Mouse (Mus musculus) CD4-positive, CD25-positive, alpha-beta regulatory T cell, adult 4 months (primary cell): ENCODE measurements around the gene Serac1. TPM values are rescaled to one million over a fixed set of nuclear protein-coding genes. Genes with fewer than 3 reads are reported as not detected.
"Not testable (repeated sequence)": the region's sequence is repeated elsewhere in the genome, so short reads cannot be mapped to it uniquely, and the experiment has no call there.

ENCODE experiments used
- ATAC-seq: one replicate; pipeline ENCODE4 v1.8.0; 2017
- polyA plus RNA-seq, 2 experiments: library from polyadenylated mRNA; unstranded; fragments of 100-300 nt; shearing (Covaris generic); gene quantifications; one replicate each; pipeline ENCODE4 v1.2.1; 2017

Serac1 gene
- polyA plus RNA-seq, 2 experiments from 2014 or later, result 1.4 to 2.3 TPM

DNA sequence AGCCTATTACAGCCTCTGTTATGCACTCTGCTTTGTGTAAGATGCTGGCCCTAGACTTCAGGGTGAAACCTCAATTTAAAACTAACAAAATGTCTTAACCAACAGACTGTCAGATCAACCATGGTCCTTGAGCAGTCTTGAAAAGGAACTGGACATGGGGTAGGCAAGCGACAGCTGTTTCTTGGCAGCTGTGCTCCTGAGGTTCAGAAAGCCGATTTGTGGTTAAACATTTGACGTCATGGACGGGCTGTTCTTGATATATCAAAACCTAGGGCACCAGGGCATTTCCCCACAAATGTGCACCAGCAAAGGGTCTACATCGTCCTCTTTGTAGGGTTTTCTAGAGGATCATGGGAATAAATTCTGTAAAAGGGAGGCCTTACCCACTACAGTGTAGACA, 16.0 kb downstream of the Serac1 start:
- no peak for ATAC-seq

DNA sequence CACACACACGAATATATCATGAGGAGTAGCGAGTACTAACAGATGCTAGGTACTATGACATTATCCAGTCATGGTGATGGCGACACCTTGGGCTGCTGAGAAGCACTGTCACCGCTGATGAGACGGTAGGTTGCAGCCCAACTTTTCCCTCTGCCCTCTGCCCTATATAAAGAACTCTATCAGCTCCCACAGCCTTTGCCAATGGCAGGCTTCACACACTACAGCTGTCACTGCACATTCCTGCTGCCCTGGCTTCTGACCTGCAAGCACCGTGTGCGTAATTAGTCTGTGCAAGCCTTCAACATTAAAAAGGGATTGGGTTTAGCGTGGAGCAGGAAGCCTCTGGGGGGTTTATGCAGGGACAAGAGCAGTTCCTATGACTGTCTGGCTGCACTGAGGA, 16.7 kb downstream of the Serac1 start:
- ATAC-seq, result no peak

DNA sequence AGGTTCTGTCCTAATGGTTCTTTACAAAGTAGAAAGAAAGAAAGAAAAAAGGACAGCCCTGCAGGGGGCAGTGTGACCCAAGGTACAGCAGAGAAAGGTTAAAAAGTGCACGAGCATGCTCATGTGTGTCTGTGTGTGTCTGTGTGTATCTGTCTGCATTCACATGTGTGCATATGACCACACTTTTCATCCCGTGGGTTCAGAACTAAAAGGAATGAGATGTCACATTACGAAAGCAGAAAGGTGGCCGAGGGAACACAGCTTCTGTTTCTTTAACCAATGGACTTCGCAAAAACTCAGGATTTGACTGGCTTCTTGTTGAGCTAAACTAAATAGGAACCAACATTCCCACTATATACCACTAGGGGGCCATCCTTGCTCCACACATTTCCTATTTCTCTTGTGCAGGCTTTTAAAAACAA, 24.6 kb downstream of the Serac1 start:
- ATAC-seq, result peak; percentile 67

DNA sequence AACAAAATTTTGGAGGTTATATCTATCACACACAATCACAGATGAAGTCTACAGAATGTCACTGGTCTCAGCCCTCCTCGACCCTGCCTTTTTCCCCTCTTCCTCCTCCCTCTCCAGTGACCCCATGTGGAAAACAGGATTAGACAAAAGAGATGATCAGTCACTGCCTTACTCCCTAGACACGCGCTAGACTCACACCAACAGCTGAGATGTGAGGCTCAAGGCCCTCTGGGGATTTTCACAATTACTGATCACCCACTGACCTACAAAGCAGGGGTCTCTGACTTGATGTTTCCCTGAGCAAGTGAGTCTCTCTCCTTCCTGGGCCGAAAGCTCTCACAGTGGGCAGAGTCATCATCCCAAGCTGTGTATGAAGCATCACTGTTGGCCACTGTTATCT, 26.7 kb downstream of the Serac1 start:
- no peak for ATAC-seq

DNA sequence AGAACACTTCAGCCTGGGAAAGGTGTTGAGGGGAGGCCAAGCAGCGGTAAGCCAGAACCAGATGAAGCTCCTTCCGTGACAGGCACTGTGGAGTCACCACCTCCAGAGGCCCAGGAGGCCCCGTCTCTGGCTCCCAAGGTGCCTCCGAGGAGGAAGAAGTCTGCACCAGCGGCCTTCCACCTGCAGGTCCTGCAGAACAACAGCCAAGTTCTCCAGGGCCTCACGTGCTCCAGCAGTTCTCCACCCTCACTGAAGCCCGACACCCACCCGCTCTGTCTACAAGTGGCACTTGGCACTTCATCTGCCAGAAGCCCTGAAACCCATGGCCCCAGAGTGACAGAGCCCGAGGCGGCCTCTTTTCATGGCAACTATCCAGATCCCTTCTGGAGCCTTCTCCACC, 42.0 kb downstream of the Serac1 start:
- no peak for ATAC-seq

DNA sequence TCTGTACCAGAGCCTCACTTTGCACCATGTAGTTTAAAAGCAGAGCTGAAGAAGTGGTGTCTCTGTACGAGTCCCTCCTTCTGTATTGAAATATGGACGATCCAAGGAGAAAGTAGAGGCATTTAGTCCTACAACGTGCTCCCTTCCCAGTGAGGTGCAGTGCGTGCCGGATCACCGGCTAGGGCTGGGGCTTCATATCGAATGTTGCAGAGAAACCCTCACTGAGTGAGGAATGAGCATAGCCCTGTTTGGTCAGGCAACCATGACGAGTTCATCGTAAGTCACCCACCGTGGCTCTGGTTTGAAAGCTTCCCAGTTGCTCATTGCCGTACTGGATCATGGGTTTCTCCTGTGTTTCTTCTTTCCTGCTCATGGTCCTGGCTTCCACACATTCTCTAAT, 42.7 kb downstream of the Serac1 start:
- no peak for ATAC-seq

DNA sequence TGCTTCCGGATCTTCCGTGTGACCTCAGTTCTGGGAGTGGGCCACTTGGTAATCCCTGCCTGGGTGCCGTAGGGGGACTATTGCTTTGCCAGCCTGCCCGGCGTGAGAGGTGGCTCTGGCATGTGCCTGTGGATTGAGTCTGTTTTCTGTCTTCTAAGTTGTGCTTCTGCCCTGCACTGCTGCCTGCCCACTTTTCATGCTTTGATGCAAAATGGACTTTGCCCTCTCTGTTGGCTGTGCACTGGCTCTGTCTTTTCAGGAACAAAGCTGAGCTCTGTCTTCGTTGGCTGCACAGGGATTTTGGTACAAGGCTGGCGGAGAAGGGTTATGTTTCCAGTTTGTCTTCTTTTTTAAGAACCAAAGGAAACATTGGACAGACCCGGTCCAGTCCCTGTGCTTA, 43.1 kb downstream of the Serac1 start:
- ATAC-seq, result no peak

DNA sequence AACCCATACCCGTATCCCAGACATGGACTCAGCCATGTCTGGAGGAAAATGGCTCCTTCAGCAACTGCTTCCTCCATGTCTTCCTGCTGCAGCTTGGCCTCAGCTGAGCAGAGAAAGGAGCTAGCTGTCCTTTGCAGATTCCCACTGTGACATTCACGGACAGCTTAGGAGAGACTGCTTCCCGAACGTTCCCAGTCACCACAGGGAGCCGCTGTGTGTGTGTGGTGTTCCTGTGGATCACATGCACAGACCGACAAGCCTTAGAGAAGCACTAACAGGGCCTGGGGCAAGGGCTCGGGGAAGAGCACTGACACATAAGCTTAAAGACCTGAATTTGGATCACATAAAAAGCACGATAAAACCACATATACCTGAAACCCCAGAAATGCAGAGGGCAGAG, 43.9 kb downstream of the Serac1 start:
- no peak for ATAC-seq

DNA sequence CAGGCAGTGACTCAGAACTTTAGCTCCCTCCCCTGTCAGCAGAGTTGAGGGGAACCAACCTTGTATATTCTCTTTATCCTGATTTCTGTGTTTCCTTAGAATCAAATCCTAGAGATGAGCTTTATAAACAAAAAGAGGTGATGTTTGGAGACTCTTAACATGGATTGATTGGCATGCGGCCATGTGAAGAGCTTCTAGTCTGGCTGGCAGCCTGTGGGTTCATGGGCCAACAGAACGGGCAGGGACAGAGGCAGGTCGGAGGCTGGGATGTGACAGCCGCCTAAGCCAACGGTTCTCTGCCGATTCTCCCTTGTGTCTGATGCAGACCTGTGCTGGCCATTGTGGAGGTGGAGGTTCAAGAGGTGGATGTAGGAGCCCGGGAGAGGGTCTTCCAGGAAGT, 53.7 kb downstream of the Serac1 start:
- ATAC-seq, result no peak

DNA sequence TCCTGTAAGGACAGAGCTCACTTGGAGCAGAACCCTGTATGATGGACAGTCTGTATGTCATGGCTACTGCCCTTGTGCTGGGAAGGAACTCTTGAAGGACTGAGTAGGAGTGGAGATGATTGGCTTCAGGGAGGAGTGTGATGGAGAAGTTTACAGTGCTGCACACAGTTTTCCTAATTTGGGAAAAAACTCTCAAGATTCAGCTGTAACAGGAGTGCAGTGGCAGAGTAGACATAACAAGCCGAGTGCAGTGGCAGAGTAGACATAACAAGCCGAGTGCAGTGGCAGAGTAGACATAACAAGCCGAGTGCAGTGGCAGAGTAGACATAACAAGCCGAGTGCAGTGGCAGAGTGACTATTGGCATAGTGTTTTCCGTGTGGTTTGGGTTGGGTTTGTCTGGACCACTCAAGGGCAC, 58.2 kb downstream of the Serac1 start:
- ATAC-seq, result not testable (repeated sequence)

DNA sequence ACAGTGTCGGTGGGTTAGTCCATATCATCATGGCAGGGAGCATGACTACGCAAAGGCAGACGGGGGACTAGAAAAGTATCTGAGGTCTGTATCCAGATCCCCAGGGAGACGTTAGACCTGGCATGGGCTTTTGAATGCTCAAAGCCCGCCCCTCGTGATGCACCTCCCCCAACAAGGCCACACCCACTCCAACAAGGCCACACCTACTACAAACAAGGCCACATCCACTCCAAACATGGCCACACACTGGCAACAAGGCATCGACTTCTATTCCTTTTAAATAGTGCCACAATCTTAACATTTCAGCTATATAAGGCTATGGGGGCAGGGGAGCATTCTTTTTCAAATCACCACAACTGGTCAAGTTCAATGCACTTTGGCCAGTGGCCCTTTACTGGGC, 58.9 kb downstream of the Serac1 start:
- no peak for ATAC-seq

DNA sequence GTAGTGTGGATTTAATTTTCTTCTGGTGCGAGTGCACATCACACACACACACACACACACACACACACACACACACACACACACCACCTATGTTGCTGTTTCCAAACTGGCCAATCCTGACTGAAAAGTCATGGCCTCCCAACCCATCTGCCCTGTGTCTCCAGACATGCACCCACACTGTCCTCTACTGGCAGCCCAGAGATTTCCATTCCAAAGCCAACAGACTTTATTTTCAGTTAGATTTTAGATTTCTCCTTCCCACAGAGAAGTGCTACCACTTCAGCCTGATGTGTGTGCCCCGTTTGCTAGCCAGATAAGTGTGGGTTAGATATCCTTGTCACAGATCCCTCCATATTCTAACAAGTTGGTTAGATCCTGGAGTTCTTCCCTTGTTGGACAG, 59.8 kb downstream of the Serac1 start:
- no peak for ATAC-seq

DNA sequence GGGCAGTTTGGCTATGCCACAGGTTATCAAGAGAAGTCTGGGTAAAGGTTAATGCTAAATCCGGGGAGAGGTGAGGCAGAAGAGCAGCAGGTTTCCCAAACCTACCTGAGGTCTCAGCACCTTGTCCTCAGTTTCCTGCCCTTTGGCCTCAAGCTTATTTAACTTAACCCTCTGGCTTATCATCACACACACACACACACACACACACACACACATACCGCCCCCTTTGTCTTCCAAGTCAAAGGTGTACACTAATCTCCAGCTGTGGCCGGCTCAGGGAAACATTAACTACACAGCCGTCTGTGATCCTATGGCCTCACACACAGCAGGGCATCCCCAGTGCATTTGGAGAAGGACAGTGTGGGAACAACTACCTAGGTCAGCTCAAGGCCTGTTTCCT, 61.2 kb downstream of the Serac1 start:
- ATAC-seq, result no peak

DNA sequence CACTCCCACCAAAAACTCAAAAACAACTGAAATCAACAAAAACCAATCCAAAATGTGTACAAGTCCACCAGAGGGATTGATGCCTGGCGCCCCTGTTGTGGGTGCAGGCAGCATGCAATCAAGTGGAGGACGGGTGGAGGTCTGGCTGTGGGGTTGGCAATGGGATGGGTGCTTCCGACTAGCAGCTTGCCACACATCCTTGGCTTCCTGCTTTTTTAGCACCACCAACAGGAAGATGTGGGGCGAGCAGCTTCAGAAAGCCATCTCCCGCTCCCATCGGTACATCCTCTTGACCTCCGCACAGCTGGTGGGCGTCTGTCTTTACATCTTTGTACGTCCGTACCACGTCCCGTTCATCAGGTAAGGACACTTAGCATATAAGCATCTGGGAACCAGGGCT, 62.3 kb downstream of the Serac1 start:
- no peak for ATAC-seq

DNA sequence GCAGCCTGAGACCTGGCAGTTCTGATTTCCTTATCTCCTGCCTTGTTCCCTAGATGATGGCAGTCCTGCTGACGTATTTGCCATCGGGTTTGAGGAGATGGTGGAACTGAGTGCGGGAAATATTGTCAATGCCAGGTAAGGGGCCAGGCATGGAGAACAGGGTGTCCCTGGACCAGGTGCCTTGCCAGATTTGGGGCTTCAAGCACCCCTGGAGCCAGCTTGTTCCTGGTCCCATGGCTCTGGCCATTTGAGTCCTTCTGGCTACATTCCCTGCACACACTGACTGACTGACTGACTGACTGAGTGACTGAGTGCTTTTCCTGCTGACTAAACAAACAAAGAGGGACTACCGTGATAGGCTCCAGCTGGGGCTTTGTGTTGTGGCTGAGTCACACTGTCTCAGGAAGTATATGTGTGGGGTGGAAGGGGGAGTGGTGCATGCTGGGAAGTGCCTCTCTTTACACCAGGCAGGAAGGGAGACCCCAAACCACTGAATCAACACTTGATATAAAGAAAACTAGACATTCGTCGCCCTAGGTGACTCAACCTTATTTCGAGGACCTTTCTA, 63.2 kb downstream of the Serac1 start:
- peak; percentile 56 for ATAC-seq

DNA sequence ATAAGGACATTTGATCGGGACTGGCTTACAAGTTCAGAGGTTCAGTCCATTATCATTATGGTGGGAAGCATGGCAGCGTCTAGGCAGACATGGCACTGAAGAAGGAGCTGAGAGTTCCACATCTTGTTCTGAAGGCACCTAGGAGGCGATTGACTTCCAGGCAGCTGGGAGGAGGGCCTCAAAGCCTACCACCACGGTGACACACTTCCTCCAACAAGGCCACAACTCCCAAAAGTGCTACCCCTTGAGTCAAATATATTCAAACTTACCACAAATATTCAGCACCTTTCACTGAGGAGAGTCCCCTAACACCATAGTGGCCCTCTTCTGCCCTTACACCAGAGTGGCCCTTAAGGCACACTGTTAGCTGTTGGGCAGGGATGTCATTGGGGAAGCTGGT, 64.6 kb downstream of the Serac1 start:
- ATAC-seq, result no peak

DNA sequence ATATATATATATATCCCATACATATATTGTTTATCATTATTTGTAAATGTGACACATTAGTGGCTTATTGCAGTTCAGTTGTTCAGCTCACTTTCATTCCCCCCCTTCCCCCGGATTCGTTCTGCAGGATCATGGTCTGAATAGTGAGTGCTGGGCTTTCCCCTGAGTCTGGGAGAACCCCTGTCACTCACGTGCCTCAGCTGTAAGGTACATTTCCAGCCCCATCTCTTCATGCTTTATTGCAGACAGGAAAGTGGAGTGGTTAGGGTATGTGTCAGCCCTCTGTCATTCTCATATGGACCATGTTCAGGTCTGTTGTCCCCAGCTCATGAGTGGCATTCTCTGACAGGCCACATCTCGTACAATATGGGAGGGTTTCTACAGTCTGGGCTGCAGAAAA, 66.5 kb downstream of the Serac1 start:
- ATAC-seq, result no peak

DNA sequence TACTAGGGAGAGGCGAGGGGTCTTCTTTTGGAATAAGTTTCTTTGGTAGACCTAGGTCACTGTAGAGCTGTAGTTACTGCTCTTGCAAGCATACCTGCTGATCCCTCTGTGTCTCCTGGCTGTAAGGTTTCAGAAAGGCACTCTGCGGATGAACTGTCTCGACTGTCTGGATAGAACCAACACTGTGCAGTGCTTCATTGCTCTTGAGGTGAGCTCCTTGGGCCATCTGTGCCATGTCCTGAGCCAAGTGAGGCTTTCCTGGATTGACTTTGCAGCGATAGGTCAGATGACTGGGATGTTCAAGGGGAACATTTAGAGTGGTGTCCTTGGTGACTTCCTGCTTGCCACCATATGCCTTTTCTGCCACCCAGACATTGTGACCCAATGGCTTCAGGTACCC, 69.9 kb downstream of the Serac1 start:
- no peak for ATAC-seq

DNA sequence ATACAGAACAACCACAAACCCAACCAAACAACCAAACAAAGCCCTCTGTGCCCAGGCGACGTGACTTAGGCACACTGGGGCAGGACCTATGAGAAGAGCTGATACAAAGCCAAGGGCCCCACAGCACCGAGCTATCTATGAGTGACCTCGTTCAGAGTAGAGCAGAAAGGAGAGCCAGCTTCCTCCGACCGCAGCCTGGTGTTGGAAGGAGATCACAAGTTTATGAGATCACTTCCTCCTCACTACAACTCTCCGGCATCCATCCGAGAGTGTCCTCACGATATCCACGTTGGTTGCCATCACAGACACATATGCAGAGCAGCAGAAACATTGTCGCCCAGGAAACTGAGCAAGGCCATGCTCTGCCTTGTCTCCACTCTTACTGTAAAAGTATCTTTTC, 71.0 kb downstream of the Serac1 start:
- ATAC-seq, result no peak

DNA sequence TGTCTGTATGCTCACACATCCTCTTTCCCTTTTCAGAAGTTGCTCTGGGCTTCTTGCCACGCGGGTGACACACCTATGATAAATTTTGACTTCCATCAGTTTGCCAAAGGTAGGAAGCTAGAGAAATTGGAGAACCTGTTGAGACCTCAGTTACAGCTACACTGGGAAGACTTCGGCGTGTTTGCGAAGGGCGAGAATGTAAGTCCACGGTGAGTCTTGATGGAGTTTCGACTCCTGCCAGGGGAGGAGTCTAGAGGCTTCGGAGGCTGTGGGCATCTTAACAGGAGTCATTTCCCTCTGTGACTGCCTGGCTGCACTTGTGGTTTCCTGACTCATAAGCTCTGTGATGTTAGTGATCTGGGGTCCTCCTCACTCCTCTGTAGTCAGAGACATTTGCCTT, 71.6 kb downstream of the Serac1 start:
- ATAC-seq, result no peak

DNA sequence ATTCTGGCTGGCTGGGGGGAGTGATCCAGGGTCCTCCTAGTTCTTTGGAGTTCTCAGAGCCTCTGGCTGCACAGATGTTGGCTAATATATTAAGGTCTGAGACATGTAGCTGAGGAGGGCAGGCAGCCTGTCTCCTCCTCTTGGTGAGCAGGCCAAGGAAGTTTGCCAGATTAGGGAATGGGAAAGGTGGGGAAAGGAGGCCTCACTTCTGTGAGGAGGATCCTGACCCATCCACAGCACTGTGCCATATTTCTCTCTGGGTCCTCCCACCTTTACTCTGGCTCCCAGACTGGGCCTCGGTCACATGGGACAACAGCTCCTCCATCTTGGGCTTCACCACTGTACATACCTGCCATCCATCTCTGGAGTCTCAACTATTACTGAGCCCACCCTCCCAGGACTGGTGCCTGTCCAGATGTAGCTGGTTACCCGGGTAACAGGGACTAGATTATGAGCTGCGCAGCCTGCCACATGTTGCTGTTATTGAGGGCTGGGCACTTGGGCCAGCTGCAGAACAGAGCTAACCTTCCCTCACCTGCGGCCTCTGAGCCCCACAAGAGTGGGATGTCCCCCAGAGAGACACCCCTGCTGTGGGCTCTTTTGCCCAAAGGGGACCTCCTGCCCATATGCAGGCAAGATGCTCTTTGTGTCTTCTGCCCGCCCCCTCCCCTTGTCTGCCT, 72.3 kb downstream of the Serac1 start:
- no peak for ATAC-seq

DNA sequence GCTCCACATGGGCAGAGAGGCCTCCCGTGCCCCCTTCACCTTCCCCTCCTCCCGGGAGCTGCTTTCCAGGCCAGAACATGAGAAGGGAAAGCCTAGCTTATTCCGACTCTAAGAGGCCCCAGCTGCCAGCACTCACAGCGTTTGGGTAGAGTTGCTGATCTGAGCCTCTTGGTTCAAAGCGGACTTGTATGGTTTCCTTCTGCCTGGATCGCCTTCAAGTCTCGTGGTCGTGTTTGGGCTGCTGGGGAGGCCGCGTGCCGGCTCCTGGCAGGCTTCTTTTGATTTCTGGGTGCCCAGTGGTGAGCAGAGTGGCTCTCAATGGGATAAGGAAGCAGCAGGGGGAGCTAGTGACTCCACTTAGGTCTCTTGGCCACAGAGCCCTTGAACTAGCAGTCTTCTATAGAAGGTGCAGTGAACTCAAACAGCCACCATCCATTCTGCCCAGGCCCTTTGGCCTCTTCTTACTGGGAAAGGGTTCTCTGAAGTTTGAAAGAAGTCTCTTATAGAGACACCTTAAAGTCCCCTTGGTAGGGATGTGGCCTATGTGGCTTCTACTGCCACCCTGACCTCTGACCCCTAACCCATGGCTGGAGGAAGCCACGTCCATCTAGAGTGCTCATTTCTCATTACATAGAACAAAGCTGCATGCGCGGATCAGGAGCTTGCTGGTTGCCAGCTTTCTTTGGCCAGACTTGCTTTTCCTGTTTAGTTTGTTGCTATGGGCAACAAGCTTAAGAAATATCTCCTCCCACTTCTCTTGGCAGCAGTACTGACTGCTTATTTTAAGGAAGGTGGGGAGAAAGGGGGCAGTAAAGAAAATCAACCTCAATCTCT, 73.7 kb downstream of the Serac1 start:
- peak; percentile 40 for ATAC-seq

DNA sequence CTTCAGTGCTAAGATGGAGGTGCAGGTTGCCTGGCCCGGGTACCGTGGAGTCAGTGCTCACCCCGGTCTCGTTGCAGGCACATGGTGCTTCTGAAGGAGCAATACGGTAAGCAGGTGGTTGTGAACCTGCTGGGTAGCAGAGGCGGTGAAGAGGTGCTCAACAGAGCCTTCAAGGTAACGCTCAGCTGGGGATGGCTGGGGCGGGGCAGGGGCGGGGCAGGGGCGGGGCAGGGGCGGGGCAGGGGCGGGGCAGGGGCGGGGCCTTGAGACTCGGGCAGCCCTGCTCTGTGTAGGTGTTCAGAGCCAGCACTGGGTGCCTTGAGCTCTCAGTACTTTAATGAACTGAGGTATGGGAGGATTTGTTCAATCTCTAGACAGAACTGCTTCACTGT, 74.3 kb downstream of the Serac1 start:
- ATAC-seq, result peak; percentile 50

DNA sequence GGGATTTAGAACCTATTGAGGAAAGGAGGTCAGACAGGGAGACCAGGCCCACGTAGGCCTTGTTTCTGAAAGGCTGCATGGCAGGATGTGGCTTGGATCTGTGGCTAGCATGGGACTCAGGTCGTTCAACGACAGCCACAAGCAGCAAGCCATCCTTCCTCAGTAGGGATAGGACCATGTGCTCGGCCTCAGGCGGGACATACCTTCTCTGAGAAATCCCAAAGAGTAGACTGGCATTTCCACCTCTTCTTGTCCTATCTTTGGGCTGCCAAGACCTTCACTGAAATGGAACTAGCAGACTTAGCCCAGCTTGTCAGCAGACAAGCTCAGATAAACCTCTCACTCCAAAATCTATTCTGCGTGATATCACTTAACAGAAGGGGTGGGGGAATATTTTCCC, 75.9 kb downstream of the Serac1 start:
- no peak for ATAC-seq
